Mouse (Mus musculus) right cerebral cortex, adult 18-20 months (tissue): ENCODE results near the gene Tcirg1.

Experiments
- DNase-seq: peaks from one replicate; pipeline ENCODE4 v3.0.0; 2022; ENCODE audit warnings: mixed read lengths

The Tcirg1 gene

GRCm38 (mm10) chr19:3906795-3907786, at the start of gene Tcirg1:
Tcirg1 (minus strand) TSS chr19:3907133.
- DNase-seq = peak; percentile 54

DNA sequence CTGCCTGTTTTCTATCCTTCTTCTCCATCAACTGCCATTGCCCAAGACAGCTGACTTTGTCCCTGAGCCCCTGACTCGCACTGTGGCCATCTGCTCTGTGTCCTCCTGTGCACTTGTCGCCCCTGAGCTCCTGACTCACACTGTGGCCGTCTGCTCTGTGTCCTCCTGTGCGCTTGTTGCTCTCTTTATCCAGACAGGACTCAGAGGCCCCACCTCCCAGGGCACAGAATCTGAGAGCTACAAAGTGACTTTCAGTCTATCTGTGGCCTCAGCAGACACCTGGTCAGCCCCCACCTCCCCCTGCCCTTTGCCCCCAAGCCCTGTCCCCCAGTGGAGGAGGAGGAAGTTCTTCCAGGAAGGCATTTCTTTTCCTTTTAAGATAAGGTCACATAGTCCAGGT, 48.9 kb upstream of the Tcirg1 start:
- DNase-seq = no peak

DNA sequence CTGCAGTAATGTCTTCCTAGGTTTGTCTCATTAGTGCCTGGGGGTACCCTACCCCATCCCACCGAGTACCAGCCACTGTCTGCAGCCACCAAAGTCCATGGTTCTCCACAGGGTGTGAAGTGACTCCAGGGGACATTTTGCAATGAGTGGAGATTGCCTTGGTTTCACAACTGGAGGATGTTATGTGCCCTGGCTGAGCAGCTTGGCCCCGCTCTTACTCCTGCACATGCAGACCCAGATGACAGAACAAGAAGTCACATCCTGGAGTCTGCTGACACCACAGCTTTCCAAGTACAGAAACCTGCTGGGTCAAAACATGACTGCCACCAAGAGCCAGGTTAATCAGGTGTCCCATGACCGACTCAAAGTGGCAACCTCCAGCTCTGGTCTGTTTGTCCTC, 48.1 kb upstream of the Tcirg1 start:
- no peak for DNase-seq

DNA sequence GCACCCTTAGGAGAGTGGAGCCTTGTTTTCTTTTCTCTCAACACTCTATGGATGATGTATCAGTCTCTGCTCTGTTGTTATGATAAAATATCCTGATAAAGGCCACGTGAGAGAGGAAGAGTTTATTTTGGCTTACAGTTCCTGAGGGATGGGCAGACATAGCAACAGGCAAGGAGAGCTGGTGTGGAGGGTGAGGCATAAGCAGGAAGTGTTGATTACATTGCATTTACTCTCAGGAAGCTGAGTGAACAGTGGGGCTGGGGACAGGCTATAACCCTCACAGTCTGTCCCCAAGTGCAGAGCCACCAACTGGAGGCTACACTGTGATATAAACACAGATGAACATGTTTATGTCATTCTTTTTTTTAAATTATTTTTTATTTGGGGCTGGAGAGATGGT, 45.2 kb upstream of the Tcirg1 start:
- no peak for DNase-seq

DNA sequence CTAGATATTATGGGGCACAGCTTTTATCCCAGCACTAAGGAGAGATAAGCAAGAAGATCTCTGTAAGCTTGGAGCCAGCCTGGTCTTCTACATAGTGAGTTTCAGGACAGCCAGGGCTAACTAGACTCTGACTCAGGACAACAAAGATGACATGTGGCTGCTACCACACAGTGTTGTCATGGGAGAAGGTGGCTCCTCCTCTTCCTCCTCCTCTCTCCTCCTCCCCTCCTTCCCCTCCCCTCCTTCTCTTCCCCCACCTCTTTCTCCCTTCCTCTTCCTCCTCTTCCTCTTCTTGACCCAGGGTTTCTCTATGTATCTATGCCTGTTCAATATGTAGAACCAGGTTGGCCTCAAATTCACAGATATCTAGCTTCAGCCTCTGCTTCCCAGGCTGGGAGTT, 44.5 kb upstream of the Tcirg1 start:
- DNase-seq = no peak

GRCm38 (mm10) chr19:3950331-3950730, 43.4 kb upstream of the Tcirg1 start:
- DNase-seq = no peak

DNA sequence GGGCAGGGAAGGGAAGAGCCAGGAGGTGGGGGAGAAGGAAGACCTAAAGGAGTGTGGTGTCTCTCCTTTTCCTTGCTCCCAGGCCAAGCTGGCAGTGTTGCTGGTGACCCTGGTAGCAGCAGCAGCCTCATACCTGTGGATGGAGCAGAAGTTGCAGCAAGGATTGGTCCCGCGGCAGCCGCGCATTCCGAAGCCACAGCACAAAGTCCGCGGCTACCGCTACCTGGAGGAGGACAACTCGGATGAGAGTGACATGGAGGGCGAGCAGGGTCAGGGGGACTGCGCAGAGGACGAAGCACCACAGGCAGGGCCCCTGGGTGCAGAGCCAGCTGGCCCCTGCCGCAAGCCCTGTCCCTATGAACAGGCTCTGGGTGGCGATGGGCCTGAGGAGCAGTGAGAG, 41.6 kb upstream of the Tcirg1 start:
- DNase-seq = no peak

- DNase-seq = no peak
Measured at GRCm38 (mm10) chr19:3947813-3948212, 40.9 kb upstream of the Tcirg1 start.

DNA sequence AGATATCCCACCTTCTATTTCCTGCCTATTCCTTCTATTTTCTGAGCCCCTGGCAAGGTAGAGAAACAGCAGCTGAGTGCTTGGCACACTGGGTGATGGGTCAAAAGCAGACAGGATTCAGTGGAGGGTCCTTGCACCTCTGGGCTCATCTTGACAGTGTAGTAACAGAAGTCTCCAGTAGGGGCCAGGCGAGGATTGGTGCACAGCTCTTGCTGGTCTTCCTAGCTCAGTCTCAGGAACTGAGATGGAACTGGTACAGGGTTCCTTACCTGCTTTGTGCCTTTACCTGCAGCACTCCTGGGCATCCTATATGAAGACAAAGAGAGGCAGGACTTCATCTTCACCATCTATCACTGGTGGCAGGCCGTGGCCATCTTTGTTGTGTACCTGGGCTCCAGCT, 39.8 kb upstream of the Tcirg1 start:
- DNase-seq = peak; percentile 57

DNA sequence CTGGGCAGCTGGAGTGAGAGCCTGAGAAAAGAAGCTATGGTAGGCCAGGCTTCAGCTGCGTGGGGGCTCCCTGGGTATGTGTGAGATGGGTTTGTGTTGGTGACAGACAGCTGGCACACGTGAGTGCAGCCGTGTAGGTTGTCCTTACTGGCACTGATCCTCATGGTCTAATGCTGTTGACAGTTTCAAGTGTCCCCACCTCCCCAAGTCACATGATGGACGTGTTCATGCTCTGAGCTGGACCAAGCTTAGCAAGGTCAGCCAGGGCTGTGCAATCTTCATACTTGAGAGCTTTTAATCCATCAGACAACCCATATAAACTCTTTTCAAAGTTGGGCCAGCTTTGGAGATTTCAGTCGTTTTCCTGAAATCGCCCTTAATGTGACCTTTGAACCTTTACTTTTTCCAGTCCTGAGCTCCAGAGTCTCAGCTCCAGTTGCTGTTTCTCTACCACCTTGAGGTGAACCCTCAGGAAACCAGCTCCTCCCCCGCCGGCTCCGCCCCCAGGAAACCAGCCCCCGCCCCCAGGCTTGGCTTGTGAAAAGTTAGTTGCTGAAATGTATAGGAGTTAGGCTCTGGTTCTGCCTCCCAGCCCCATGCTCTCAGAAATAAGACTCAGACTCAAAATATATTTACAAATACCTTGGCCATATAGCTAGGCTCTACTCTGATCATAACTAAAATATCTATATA, 39.1 kb upstream of the Tcirg1 start:
- no peak for DNase-seq

DNA sequence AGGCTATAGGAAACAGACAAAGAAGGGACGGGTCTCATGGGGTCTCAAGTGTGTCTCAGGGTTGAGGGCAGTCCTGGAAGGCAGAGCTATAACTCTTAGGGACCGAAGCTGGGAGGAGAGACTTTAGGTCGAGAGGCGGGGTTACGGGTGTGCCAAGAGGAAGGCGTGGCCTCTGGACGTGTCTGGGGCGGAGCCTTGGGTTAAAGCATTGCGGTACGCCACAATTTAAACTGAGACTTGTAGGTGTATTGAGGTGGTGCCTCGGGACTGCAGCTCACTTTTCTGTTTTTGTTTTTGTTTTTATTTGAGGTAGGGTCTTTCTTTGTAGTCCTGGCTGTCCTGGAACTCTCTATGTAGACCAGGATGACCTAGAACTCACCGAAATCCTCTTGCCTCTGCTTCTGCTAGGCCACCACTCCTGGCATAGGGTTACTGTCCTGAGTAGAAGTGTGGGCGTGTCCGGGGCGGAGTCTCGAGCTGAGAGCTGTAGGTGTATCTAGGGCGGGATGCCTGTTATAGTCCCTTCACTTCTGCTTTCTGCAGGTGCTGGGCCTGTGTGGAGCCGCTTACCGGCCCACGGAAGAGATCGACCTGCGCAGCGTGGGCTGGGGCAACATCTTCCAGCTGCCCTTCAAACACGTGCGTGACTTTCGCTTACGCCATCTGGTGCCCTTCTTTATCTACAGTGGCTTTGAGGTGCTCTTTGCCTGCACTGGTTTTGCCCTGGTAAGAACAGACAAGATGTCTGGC, 36.2 kb upstream of the Tcirg1 start:
- DNase-seq = no peak

GRCm38 (mm10) chr19:3942315-3942714, 35.4 kb upstream of the Tcirg1 start:
- DNase-seq = no peak

GRCm38 (mm10) chr19:3935896-3936850, 29.2 kb upstream of the Tcirg1 start:
- DNase-seq = no peak

- no peak for DNase-seq
Measured at GRCm38 (mm10) chr19:3935032-3935895, 28.3 kb upstream of the Tcirg1 start, which contains the start of gene Unc93b1. Unc93b1 (plus strand) TSS chr19:3935186.

- no peak for DNase-seq
Measured at GRCm38 (mm10) chr19:3931716-3932115, 24.8 kb upstream of the Tcirg1 start.

- no peak for DNase-seq
Measured at GRCm38 (mm10) chr19:3930262-3931057, 23.5 kb upstream of the Tcirg1 start.

GRCm38 (mm10) chr19:3929211-3929941, 22.4 kb upstream of the Tcirg1 start, which contains the start of gene Aldh3b1:
Aldh3b1 (minus strand) TSS chr19:3929808.
- peak; percentile 57 for DNase-seq

DNA sequence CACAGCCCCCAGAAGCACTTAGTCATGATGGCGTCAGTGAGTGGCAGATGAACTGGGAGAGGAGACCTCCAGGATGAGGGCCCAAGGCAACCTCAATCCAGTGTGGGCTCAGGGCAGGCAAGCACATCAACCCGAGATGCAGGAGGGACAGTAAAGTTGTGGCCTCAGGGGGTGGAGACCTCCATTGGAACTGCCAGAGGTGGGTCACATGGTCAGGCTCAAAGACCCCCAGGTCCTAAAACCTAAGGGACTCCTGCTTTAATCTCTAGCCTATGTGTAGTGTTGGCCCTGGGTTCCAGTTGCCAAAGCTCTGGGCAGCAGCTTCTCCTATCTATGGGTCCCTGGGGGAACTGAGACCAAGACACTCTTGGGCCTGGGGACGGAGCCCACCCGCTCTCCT, 21.8 kb upstream of the Tcirg1 start:
- DNase-seq = no peak

- DNase-seq = no peak
Measured at GRCm38 (mm10) chr19:3927989-3928388, 21.1 kb upstream of the Tcirg1 start.
